Mouse (Mus musculus): ENCODE measurements at regions not wholly inside any gene's neighbourhood (a gene's known extent, or its start where the extent isn't known, plus 50 kb on each side); places are given as distances from the start of the nearest gene placed in this dataset.

DNA sequence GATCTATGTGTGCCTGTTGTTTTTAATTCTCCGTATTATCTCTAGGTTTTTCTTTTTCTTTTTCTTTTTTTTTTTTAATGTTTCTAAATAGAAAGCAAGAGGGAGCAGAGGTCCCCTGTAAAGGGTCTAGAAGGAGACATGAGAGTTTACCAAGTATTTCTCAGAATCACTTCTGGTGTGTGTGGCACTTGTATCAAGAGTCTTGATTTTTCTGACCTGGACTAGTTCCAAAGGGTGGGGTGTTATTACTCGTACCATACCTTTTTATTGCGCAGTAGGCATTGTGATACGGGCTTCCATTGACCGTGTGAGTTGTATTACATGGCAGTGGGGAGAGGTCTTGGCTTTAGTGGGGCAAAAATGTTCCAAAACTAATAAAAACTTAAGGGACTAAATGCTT lies 63.2 kb upstream of the Bmp6 start:
- no peak for DNase-seq (ENCODE audit: low spot score)

- DNase-seq (ENCODE audit: low spot score): no peak
These were observed 56.9 kb upstream of the Bmp6 start for GRCm38 (mm10) chr13:38287960-38288359.

DNA sequence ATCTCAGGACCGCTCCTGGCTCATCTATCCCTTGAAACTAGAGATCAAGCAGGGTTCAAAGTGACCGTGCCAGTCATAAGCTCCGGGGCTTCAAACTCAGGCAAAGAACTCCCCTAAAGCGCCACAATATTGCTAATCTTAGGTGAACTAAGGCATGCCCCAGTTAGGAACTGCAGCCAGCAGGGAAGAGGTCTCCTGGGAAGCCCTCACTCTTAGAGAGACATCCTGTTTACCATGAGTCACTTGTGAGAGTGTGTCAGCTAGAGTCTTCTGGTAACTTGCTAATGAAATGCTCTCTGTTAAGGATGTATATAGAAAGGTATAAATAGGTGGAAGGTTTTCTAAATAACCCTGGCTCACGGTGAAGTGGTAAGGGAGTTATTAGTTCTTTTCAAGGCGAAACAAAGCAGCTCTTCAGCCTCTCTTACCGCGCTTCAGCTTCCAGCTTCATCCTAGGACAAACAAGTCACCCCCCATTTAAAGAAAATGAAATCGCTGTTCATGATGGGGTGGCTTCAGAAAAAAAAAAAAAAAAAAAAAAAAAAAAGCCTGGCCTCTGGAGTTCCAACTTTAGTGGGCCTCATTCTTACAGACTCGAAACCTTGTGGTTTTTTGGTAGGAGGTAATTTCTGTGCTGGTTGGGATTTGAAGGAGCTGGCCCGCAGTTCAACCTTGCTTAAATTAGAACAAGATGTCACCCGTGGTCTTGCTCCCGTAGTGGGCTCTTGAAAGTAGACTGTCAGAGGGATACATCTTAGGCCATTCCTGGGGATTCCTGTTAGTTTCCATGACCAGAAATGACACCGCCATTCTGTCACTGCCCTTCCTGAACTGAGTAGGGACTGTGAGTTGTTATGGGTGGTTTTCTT lies 56.1 kb upstream of the Bmp6 start:
- no peak for DNase-seq (ENCODE audit: low spot score)

GRCm38 (mm10) chr13:38290287-38290941 lies 54.5 kb upstream of the Bmp6 start:
- DNase-seq (ENCODE audit: low spot score): peak; percentile 67

- no peak for DNase-seq (ENCODE audit: low spot score)
These were observed 53.4 kb upstream of the Bmp6 start for GRCm38 (mm10) chr13:38291487-38291886.
